Mouse (Mus musculus): Measurements from ENCODE around the gene Spib. TPM values are rescaled to one million over a fixed set of nuclear protein-coding genes. Genes with fewer than 3 reads are reported as not detected.

Gene Spib
- polyA plus RNA-seq, 1 experiment from 2014 or later, result 0.07 TPM

DNA sequence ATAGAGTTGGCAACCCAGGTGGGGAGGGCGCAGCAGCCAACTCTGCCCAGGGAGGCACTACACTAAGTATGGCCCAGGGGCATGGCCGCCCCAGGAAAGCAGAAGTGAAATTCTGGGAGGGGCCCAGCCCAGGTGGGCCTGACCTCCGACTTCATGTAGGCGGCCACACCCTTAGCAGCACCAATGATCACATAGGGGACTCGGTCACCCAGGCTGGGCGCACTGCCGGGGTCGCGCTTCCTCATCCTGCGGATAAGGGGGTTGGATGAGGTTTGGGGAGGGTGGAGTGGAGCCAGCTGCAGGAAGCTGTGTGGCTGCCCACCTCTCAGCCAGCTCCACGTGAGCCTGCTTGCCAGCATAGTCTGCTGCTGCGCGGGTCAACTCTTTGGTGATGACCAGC lies 2.4 kb upstream of the Spib start:
- WGBS, result 87% methylated on average over 13 of the region's 13 CpGs
- Histone ChIP-seq H3K9ac (ENCODE audit: low read length) (no peak overlapping the region), H3K4me2 (ENCODE audit: low read depth, severe bottlenecking) (no peak overlapping the region), H3K9me3 (ENCODE audit: control insufficient read depth, low read length) (no peaks in the 10 kb centered on the region), H3K27ac (replicated peaks; ENCODE audit: low read depth, low read length) (no peak overlapping the region), H3K36me3 (ENCODE audit: control insufficient read depth, insufficient read depth, low read length) (peaks cover 31% of the 10 kb centered on the region), H3K4me1 (ENCODE audit: control insufficient read depth, insufficient read depth, low read length) (no peaks in the 10 kb centered on the region), H3K4me3 (ENCODE audit: low read depth, low read length) (no peak overlapping the region), H3K27me3 (ENCODE audit: control insufficient read depth, insufficient read depth, low read length) (no peaks in the 10 kb centered on the region)
- DNase-seq (ENCODE audit: low spot score), result no peak
- no peak for ATAC-seq (ENCODE audit: insufficient number of reproducible peaks, low FRiP score, low TSS enrichment, low read depth)

- H3K9ac ChIP-seq (ENCODE audit: low read length), result no peak overlapping the region
- H3K4me2 ChIP-seq (ENCODE audit: low read depth, severe bottlenecking), result no peak overlapping the region
- H3K9me3 ChIP-seq (ENCODE audit: control insufficient read depth, low read length), result no peaks in the 10 kb centered on the region
- H3K36me3 ChIP-seq (ENCODE audit: control insufficient read depth, insufficient read depth, low read length), result peaks cover 27% of the 10 kb centered on the region
- WGBS, result 82% methylated on average over 12 of the region's 12 CpGs
- H3K27ac ChIP-seq (replicated peaks; ENCODE audit: low read depth, low read length), result no peak overlapping the region
- H3K4me1 ChIP-seq (ENCODE audit: control insufficient read depth, insufficient read depth, low read length), result no peaks in the 10 kb centered on the region
- ATAC-seq (ENCODE audit: insufficient number of reproducible peaks, low FRiP score, low TSS enrichment, low read depth) (no peak), DNase-seq (ENCODE audit: low spot score) (no peak)
- H3K27me3 ChIP-seq (ENCODE audit: control insufficient read depth, insufficient read depth, low read length), result no peaks in the 10 kb centered on the region
- no peak overlapping the region for H3K4me3 ChIP-seq (ENCODE audit: low read depth, low read length)
Observed at GRCm38 (mm10) chr7:44533746-44534045, 1.8 kb upstream of the Spib start.

DNA sequence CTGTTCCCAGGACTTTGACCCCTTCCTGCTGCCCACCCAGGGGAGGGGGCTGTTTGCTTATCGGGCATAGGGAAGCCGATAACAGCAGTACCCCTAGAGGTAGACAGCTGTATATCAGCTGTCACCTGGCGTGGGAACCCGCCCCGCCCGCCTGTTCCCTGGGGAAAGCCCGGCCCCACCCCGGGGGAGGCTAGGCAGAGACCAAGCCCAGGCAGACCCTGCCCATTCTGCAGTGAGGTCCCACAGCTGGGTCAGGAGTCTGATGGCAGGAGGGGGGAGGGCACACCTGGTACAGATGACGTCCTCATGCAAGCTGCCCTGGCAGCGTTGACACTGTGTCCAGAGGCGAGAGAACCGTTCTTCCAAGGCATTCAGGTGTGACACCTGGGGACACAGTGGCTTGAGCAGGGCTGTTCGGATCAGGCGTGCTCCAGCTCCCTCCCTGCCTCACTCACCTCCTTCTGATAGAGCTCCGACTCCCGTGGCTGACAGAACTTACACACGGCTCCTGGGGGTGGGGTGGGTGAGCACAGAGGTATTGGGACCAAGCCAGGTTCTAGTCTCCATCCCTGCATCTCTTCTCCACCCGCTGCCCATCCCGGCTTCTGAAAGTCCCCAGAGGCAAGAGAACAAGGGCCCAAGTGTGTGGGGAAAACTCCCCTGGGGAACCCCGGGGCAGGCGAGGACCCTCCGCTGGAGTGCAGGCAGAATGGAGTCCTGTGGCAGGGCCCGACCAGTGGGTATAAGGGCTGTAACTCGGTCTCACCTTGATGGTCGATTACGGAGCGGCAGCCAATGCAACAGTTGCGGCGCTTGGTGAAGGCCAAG lies 1.3 kb upstream of the Spib start:
- WGBS, result 85% methylated on average over 29 of the region's 29 CpGs
- ATAC-seq (ENCODE audit: insufficient number of reproducible peaks, low FRiP score, low TSS enrichment, low read depth), result no peak
- peaks cover 23% of the 10 kb centered on the region for H3K36me3 ChIP-seq (ENCODE audit: control insufficient read depth, insufficient read depth, low read length)
- no peaks in the 10 kb centered on the region for H3K9me3 ChIP-seq (ENCODE audit: control insufficient read depth, low read length)
- H3K4me2 ChIP-seq (ENCODE audit: low read depth, severe bottlenecking), result no peak overlapping the region
- no peak overlapping the region for H3K4me3 ChIP-seq (ENCODE audit: low read depth, low read length)
- no peak overlapping the region for H3K27ac ChIP-seq (replicated peaks; ENCODE audit: low read depth, low read length)
- H3K9ac ChIP-seq (ENCODE audit: low read length), result no peak overlapping the region
- H3K27me3 ChIP-seq (ENCODE audit: control insufficient read depth, insufficient read depth, low read length), result 0 out of 2 replicates have a peak, but pooled peaks cover under 1% of the 10 kb centered on the region
- DNase-seq (ENCODE audit: low spot score), result no peak
- H3K4me1 ChIP-seq (ENCODE audit: control insufficient read depth, insufficient read depth, low read length), result no peaks in the 10 kb centered on the region

GRCm38 (mm10) chr7:44531207-44531606 lies 664 bp downstream of the Spib start:
- ATAC-seq (ENCODE audit: insufficient number of reproducible peaks, low FRiP score, low TSS enrichment, low read depth) (no peak), DNase-seq (ENCODE audit: low spot score) (no peak)
- Histone ChIP-seq H3K36me3 (ENCODE audit: control insufficient read depth, insufficient read depth, low read length) (peaks cover 15% of the 10 kb centered on the region), H3K4me2 (ENCODE audit: low read depth, severe bottlenecking) (no peak overlapping the region), H3K9ac (ENCODE audit: low read length) (no peak overlapping the region), H3K4me3 (ENCODE audit: low read depth, low read length) (no peak overlapping the region), H3K27me3 (ENCODE audit: control insufficient read depth, insufficient read depth, low read length) (peaks cover 13% of the 10 kb centered on the region; the same call in 1 of the 2 replicates), H3K9me3 (ENCODE audit: control insufficient read depth, low read length) (no peaks in the 10 kb centered on the region), H3K27ac (replicated peaks; ENCODE audit: low read depth, low read length) (no peak overlapping the region), H3K4me1 (ENCODE audit: control insufficient read depth, insufficient read depth, low read length) (no peaks in the 10 kb centered on the region)
- 42% methylated on average over 5 of the region's 5 CpGs for WGBS

GRCm38 (mm10) chr7:44530507-44530906 lies 1.4 kb downstream of the Spib start:
- no peak for DNase-seq (ENCODE audit: low spot score)
- Histone ChIP-seq H3K9ac (ENCODE audit: low read length) (no peak overlapping the region), H3K27ac (replicated peaks; ENCODE audit: low read depth, low read length) (no peak overlapping the region), H3K9me3 (ENCODE audit: control insufficient read depth, low read length) (no peaks in the 10 kb centered on the region), H3K4me3 (ENCODE audit: low read depth, low read length) (no peak overlapping the region), H3K4me1 (ENCODE audit: control insufficient read depth, insufficient read depth, low read length) (no peaks in the 10 kb centered on the region), H3K36me3 (ENCODE audit: control insufficient read depth, insufficient read depth, low read length) (peaks cover 15% of the 10 kb centered on the region), H3K27me3 (ENCODE audit: control insufficient read depth, insufficient read depth, low read length) (peaks cover 14% of the 10 kb centered on the region), H3K4me2 (ENCODE audit: low read depth, severe bottlenecking) (no peak overlapping the region)
- ATAC-seq (ENCODE audit: insufficient number of reproducible peaks, low FRiP score, low TSS enrichment, low read depth), result no peak
- 88% methylated on average over 3 of the region's 3 CpGs for WGBS

GRCm38 (mm10) chr7:44529518-44529917 lies 2.4 kb downstream of the Spib start:
- Histone ChIP-seq H3K4me3 (ENCODE audit: low read depth, low read length) (no peak overlapping the region), H3K36me3 (ENCODE audit: control insufficient read depth, insufficient read depth, low read length) (peaks cover 15% of the 10 kb centered on the region), H3K9me3 (ENCODE audit: control insufficient read depth, low read length) (no peaks in the 10 kb centered on the region), H3K4me1 (ENCODE audit: control insufficient read depth, insufficient read depth, low read length) (no peaks in the 10 kb centered on the region), H3K27ac (replicated peaks; ENCODE audit: low read depth, low read length) (no peak overlapping the region), H3K9ac (ENCODE audit: low read length) (no peak overlapping the region), H3K4me2 (ENCODE audit: low read depth, severe bottlenecking) (no peak overlapping the region), H3K27me3 (ENCODE audit: control insufficient read depth, insufficient read depth, low read length) (peaks cover 23% of the 10 kb centered on the region)
- DNase-seq (ENCODE audit: low spot score) (no peak), ATAC-seq (ENCODE audit: insufficient number of reproducible peaks, low FRiP score, low TSS enrichment, low read depth) (no peak)
- 71% methylated on average over 5 of the region's 5 CpGs for WGBS

DNA sequence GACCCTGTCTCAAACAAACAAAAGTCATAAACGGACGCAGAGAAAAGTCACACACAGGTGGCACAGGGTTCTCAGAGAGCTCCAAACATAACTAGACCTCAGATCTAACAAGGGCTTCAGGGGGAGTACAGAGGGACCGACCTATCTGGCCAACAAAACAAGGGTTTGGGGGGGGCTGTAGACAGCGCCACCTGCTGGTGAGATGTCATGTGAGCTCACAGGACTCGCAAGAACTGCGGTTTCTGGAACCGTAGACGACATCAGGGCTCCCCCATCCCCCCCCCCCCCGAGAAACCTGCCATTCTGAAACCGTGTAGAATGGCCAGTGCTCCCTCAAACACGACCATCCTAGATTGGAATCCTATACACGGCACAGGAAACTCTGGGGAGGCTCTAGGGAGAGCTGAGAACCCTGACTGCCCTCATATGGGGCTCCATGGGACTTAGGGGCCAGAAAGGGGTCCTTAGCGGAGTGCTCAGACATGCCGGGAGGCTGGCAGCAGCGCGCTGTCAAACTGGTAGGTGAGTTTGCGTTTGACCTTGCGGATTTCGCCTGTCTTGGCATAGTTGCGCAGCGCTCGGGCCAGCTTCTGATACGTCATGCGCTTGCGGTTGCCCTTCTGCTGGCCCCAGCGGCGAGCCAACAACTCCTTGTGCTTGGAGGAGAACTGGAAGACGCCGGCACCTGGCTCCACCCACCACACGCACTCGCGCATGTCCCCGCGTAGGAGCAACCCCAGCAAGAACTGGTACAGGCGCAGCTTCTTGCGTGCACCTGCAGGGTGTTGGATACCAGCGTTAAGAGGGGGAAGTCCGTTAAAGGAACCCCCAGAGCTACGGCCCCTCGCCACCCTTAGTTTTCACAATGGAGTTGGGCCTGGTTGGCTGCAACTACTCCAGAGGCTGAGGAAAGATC lies 4.1 kb downstream of the Spib start:
- Histone ChIP-seq H3K4me2 (ENCODE audit: low read depth, severe bottlenecking) (peak overlapping the region; percentile 50), H3K4me3 (ENCODE audit: low read depth, low read length) (peak overlapping the region; percentile 7; the same call in 1 of the 2 replicates), H3K27ac (replicated peaks; ENCODE audit: low read depth, low read length) (no peak overlapping the region), H3K36me3 (ENCODE audit: control insufficient read depth, insufficient read depth, low read length) (no peaks in the 10 kb centered on the region), H3K9ac (ENCODE audit: low read length) (no peak overlapping the region), H3K27me3 (ENCODE audit: control insufficient read depth, insufficient read depth, low read length) (peaks cover 41% of the 10 kb centered on the region), H3K9me3 (ENCODE audit: control insufficient read depth, low read length) (no peaks in the 10 kb centered on the region), H3K4me1 (ENCODE audit: control insufficient read depth, insufficient read depth, low read length) (no peaks in the 10 kb centered on the region)
- WGBS, result 9% methylated on average over 40 of the region's 40 CpGs
- no peak for ATAC-seq (ENCODE audit: insufficient number of reproducible peaks, low FRiP score, low TSS enrichment, low read depth)
- peak; percentile 81 for DNase-seq (ENCODE audit: low spot score)

- Histone ChIP-seq H3K9ac (ENCODE audit: low read length) (no peak overlapping the region), H3K4me2 (ENCODE audit: low read depth, severe bottlenecking) (no peak overlapping the region), H3K4me3 (ENCODE audit: low read depth, low read length) (no peak overlapping the region), H3K4me1 (ENCODE audit: control insufficient read depth, insufficient read depth, low read length) (no peaks in the 10 kb centered on the region), H3K9me3 (ENCODE audit: control insufficient read depth, low read length) (no peaks in the 10 kb centered on the region), H3K36me3 (ENCODE audit: control insufficient read depth, insufficient read depth, low read length) (no peaks in the 10 kb centered on the region), H3K27me3 (ENCODE audit: control insufficient read depth, insufficient read depth, low read length) (peaks cover 52% of the 10 kb centered on the region), H3K27ac (replicated peaks; ENCODE audit: low read depth, low read length) (no peak overlapping the region)
- 84% methylated on average over 14 of the region's 14 CpGs for WGBS
- no peak for ATAC-seq (ENCODE audit: insufficient number of reproducible peaks, low FRiP score, low TSS enrichment, low read depth)
- DNase-seq (ENCODE audit: low spot score), result no peak
Observed at GRCm38 (mm10) chr7:44526414-44527154, 5.3 kb downstream of the Spib start.
